Mouse (Mus musculus) bone marrow, adult 2 months (tissue): ENCODE measurements around the gene Npsr1. TPM values are rescaled to one million over a fixed set of nuclear protein-coding genes. Genes with fewer than 3 reads are reported as not detected.

Experiments used
- H3K27ac ChIP-seq: fragments of 200-500 bp; 2 replicates; pipeline ENCODE4 v1.5.1; 2012; ENCODE audit warnings: low read depth, mild to moderate bottlenecking, control low read depth, inconsistent platforms, low read length; ENCODE audit not compliant: control insufficient read depth, poor library complexity, insufficient read depth
- H3K4me1 ChIP-seq: fragments of 200-500 bp; 2 replicates; pipeline ENCODE4 v1.6.1; 2011; ENCODE audit warnings: low read length; ENCODE audit not compliant: control insufficient read depth, insufficient read depth
- H3K4me3 ChIP-seq: fragments of 200-500 bp; replicated peaks from 2 replicates; pipeline ENCODE3; 2011; ENCODE audit warnings: mild to moderate bottlenecking, low read depth, low read length, control low read depth; ENCODE audit not compliant: control insufficient read depth
- CTCF ChIP-seq: fragments of 200-500 bp; IDR thresholded peaks from 2 replicates; pipeline ENCODE4 v1.5.1; 2011; ENCODE audit warnings: low read length, control low read depth; ENCODE audit not compliant: control insufficient read depth, insufficient read depth
- POLR2A ChIP-seq: fragments of 200-500 bp; IDR thresholded peaks from 2 replicates; pipeline ENCODE4 v1.6.1; 2011; ENCODE audit warnings: low read depth, mild to moderate bottlenecking, control low read depth, low read length, borderline replicate concordance; ENCODE audit not compliant: control insufficient read depth
- WGBS: fragments of 180-500 bp; shearing (Covaris S2); methylation state at CpG from one replicate; pipeline ENCODE4 v1.1.7; 2018; 5-methylcytosine and 5-hydroxymethylcytosine counted together
- polyA plus RNA-seq: library from polyadenylated mRNA; stranded (reverse); fragments of >200 nt; gene quantifications from 2 replicates; pipeline ENCODE4 v1.2.4, GENCODE M21; 2011; ENCODE audit warnings: low replicate concordance; ENCODE audit not compliant: missing spikeins, insufficient read depth, insufficient read length

The Npsr1 gene
- polyA plus RNA-seq, 1 experiment: not detected

GRCm38 (mm10) chr9:24302906-24303305 is 205.1 kb downstream of the Npsr1 start:
- Histone ChIP-seq H3K4me3 (no peak overlapping the region), H3K4me1 (no peaks in the 10 kb centered on the region), H3K27ac (no peak overlapping the region)
- TF ChIP-seq POLR2A: no peak
- TF ChIP-seq CTCF: no peak
- 83% methylated on average over 6 of the region's 6 CpGs for WGBS

- Histone ChIP-seq H3K27ac (no peak overlapping the region), H3K4me1 (no peaks in the 10 kb centered on the region), H3K4me3 (no peak overlapping the region)
- TF ChIP-seq CTCF (no peak), POLR2A (no peak)
- 71% methylated on average over 5 of the region's 5 CpGs for WGBS
Measured at GRCm38 (mm10) chr9:24306990-24307389, 209.2 kb downstream of the Npsr1 start.

GRCm38 (mm10) chr9:24307400-24307799 is 209.6 kb downstream of the Npsr1 start:
- TF ChIP-seq POLR2A: no peak
- TF ChIP-seq CTCF: no peak
- H3K4me3 ChIP-seq: no peak overlapping the region
- no peak overlapping the region for H3K27ac ChIP-seq
- WGBS: 66% methylated on average over 3 of the region's 3 CpGs
- no peaks in the 10 kb centered on the region for H3K4me1 ChIP-seq

GRCm38 (mm10) chr9:24315835-24316234 is 218.0 kb downstream of the Npsr1 start:
- H3K4me1 ChIP-seq: no peaks in the 10 kb centered on the region
- WGBS: 94% methylated on average over 2 of the region's 2 CpGs
- TF ChIP-seq CTCF: no peak
- TF ChIP-seq POLR2A: no peak

GRCm38 (mm10) chr9:24331661-24332060 is 233.9 kb downstream of the Npsr1 start:
- no peak for TF ChIP-seq CTCF
- TF ChIP-seq POLR2A: no peak
- Histone ChIP-seq H3K27ac (no peak overlapping the region), H3K4me3 (no peak overlapping the region), H3K4me1 (no peaks in the 10 kb centered on the region)
- 31% methylated on average over 2 of the region's 2 CpGs for WGBS

More at GRCm38 (mm10) chr9:24315835-24316234, 218.0 kb downstream of the Npsr1 start:
- Histone ChIP-seq H3K27ac (no peak overlapping the region), H3K4me3 (no peak overlapping the region)

- 45% methylated on average over 3 of the region's 3 CpGs for WGBS
- TF ChIP-seq POLR2A (no peak), CTCF (no peak)
- no peaks in the 10 kb centered on the region for H3K4me1 ChIP-seq
- H3K27ac ChIP-seq: no peak overlapping the region
- no peak overlapping the region for H3K4me3 ChIP-seq
Measured at GRCm38 (mm10) chr9:24341321-24341720, 243.5 kb downstream of the Npsr1 start.

- H3K4me3 ChIP-seq: no peak overlapping the region
- 23% methylated on average over 1 of the region's 1 CpGs for WGBS
- H3K4me1 ChIP-seq: no peaks in the 10 kb centered on the region
- no peak for TF ChIP-seq POLR2A
- H3K27ac ChIP-seq: no peak overlapping the region
Measured at GRCm38 (mm10) chr9:24347011-24347410, 249.2 kb downstream of the Npsr1 start.

GRCm38 (mm10) chr9:24349510-24349909 is 251.7 kb downstream of the Npsr1 start:
- TF ChIP-seq POLR2A (no peak), CTCF (no peak)
- WGBS: 35% methylated on average over 2 of the region's 2 CpGs
- Histone ChIP-seq H3K4me1 (no peaks in the 10 kb centered on the region), H3K27ac (no peak overlapping the region), H3K4me3 (no peak overlapping the region)

GRCm38 (mm10) chr9:24351402-24351801 is 253.6 kb downstream of the Npsr1 start:
- H3K27ac ChIP-seq: no peak overlapping the region
- H3K4me1 ChIP-seq: no peaks in the 10 kb centered on the region
- WGBS: 80% methylated on average over 3 of the region's 3 CpGs
- H3K4me3 ChIP-seq: no peak overlapping the region
- no peak for TF ChIP-seq CTCF
- TF ChIP-seq POLR2A: no peak
